Mouse (Mus musculus): ENCODE results near the gene Utp18.

The Utp18 gene

DNA sequence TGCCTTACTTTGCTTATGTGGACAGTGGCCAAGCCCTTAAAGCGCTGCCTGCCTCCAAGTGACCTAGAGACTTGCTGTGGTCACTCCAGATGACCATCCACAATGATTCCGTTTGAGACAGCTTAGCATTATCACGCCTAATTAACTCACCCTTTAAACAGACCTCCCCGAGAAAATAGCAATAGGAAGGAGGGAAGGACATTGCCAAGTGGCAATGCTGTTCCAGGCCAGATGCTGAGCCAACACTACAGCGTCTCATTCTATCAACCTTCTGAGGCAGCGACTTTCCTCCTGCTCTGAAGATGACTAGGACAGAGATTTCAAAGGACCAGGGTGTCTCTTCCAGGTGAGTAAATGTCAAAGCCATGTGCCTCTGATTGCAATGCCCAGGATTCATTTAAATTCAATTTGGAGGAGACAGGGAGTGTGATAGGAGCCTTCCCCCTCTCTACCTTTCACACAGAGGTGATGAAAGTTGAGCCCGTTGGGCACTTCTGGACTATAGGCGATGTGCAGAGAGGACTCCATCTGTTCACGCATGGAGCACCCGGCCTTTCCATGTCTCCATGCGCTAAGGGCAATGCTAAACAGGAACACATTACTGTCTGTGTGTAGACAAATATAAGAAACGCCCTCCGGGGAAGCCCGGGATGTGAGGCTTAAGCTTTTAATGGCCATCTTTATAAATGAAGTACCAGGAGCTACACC is 56.8 kb downstream of the Utp18 start:
- DNase-seq = peak in 1 of 2 experiments; percentile 20

DNA sequence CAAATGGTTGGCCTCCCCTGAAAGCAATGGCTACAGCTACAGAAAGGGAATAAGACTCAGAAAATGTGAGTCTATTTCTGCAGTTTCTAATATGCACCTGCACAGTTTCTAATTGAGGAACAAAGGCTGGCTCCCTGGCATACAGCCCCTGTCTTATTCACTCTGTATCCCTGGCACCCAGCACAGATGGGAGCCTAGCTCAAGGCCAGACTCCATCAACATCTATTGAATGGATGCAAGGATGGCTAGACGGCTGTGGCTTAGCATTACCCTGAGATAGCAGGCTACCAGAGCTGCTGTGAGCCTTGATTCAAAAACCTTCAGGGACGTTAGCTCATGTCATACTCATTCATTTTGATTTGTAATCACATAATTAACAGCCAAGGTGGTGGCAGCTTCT is 63.3 kb downstream of the Utp18 start:
- DNase-seq = no peak

DNA sequence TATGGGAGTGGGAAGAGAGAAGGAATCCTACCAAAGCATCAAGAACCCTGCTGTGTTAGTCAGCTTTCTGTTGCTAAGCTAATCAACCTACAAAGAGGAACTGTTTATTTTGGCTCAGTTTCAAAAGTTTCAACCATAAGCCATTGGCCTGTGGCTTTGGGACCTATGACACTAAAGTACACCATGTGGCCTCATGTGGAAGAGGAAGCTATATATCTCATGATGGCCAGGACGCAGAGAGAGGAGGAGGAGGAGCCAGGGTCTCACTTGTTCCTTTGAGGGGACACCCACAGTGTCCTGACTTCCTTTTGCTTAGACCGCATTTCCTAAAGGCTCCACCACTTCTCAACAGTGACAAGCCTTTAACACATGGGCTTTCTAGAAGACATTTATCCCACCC is 64.0 kb downstream of the Utp18 start:
- DNase-seq = no peak

DNA sequence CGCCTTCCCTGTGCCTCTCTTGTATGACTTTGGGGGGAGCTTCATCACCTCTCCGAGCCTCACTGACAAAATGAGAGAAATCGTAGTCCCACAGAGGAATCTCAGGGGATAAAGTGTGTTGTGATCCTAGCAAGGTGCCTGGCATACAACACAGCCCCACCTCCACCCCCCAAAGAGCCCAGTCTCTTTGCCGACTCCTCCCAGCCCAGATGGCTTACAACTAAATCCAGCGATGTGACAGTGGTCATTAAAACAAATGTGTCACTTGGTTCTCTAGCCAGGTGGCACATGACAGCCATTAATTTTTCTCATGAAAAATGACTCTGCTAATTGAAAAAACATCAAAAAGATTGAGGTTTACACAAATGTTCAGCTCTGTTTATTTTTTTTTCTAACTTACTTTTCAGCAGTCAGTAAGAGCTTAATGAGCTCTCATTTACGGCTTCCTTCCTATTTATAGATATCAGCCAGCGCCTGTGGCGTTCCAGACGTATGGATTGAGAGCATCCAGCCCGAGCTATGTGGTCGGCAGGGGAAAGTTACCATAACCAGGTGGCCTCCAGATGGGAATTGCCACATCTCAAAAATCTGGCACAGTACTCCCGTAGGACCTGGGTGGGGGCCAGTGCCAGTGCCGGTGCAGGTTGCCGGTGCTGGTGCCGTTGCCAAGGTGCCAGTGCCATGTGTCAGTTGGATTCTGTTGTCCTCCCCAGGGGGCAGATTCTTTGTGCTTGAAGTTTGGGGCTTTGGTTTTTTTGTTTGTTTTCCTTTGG is 67.4 kb downstream of the Utp18 start:
- peak; percentile 78 for DNase-seq

DNA sequence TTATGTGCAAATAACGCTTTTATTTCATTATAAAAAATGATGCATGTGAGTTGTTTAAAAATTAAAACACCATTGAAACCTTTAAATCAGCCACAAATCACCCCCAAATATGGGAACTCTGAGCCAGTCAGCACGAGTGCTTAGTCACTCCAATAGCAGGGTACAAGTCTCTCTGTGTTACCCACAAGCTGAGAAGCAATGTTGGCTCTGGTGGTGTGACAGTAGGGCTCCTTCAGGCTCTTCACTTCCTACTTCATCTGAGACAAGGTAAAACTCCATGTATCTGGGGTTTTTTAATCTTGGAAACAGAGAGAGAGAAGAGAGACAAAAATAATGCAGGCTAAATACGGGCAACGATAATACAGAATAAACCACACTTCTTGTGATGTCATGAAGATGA is 72.6 kb downstream of the Utp18 start:
- DNase-seq = no peak

DNA sequence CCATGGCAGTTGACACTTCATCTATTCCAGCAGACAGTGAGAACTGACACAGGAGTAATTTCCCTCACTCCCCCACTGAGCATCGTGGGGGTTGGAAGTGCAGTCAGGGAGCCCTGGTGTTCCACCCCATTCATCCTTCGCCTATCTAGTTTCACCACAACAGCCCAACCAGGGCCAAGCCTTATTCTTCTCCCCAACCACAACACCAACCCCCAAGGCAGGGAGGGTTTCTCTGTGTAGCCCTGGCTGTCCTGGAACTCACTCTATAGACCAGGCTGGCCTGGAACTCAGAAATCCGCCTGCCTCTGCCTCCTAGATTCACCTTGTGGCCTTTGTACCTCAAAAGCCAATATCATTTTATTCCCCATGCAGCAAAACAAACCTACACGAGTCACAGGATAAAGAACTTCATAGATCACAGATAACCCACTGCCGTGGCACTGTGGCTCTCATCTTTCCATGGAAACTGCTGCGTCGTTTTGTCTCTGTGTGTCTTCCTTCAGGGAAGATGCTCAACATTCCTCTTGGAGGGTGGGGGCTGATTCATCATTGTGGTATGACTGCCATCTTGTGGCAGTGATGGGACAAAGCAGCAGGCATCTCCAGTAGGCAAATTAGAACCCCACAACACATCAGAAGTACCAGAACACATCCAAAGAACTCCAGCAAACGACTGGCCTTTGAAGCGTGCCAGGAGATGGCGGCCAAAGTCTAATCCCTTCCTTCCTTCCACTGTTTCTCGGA is 73.3 kb downstream of the Utp18 start:
- DNase-seq = peak; percentile 81 to 83

All from cerebellum, postnatal 14 days (tissue).